11 mouse cellular contexts compared by ENCODE assay signal in the genomic region with DNA sequence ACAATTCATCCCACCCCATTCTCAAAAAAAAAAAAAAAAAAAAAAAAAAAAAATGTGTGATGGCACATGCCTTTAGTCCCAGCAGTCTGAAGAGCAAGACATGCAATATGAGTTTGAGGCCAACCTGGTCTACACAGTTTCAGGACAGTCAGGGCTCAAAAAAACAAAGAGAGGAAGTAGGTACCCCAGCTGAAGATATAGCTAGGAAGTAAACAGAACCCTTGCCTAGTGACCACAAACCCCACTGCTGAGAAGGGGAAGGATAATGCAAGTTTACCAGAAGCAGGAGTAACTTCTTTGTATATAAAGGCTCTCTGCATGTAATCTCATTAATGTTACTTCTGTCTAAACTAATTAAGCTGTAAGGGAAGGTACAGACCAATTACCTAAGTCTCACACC. TPM values are rescaled to one million over a fixed set of nuclear protein-coding genes. Genes with fewer than 3 reads are reported as not detected.
A peak's percentile ranks its signal among the peaks of the same experiment; 100 is the strongest.
DNase-seq lines count a peak whose midpoint lies in the region; TF ChIP-seq lines count a peak whose summit lies in the region.
"Had no signal": no experiment of that assay in that cellular context is flagged by ENCODE, and none has a peak within 500 bp of the region (broad histone marks: within the 10 kb centered on the region; RNA-seq: fewer than 3 reads in every experiment).

No protein-coding gene starts in this region.

- no peaks in the 10 kb centered on the region for H3K36me3 ChIP-seq in spleen, adult 2 months (ENCODE audit: control insufficient read depth, insufficient read depth, low read length)
- H3K36me3 ChIP-seq in MEL (ENCODE audit: control insufficient read depth in 1 of 2, insufficient read depth in 2 of 2, low read length in 2 of 2) = peaks cover 15 to 65% of the 10 kb centered on the region in 2 experiments
- no peaks in the 10 kb centered on the region for H3K36me3 ChIP-seq in splenic B cell, adult 2 months (ENCODE audit: control insufficient read depth, insufficient read depth, low read length, poor library complexity, severe bottlenecking)
- H3K36me3 ChIP-seq: embryonic facial prominence, embryonic 15.5 days had no signal

- no peak overlapping the region for H3K4me3 ChIP-seq in spleen, adult 2 months (ENCODE audit: extremely low read depth, insufficient read depth, insufficient read length)
- no peak overlapping the region for H3K4me3 ChIP-seq in MEL (ENCODE audit: control insufficient read depth in 1 of 2, insufficient read depth in 1 of 2, low read depth in 2 of 2, low read length in 2 of 2)
- H3K4me3 ChIP-seq: embryonic facial prominence, embryonic 15.5 days had no signal

- no peak for TF ChIP-seq CTCF in spleen, adult 2 months (IDR thresholded peaks at IDR 0.05; ENCODE audit: extremely low read depth, insufficient read depth, insufficient read length, insufficient replicate concordance)
- no peak for TF ChIP-seq CTCF in MEL (IDR thresholded peaks at IDR 0.05 in 2 of 3, conservative IDR thresholded peaks at IDR 0.05 in 1 of 3; ENCODE audit: control insufficient read depth in 1 of 3, insufficient read depth in 1 of 3, low read depth in 2 of 3, low read length in 3 of 3, poor library complexity in 1 of 3, severe bottlenecking in 1 of 3)

- TF ChIP-seq RAD21 in MEL (IDR thresholded peaks at IDR 0.05; ENCODE audit: low read depth, low read length) = no peak

- H3K27ac ChIP-seq in spleen, adult 2 months (ENCODE audit: insufficient read depth, low read length) = peak overlapping the region; percentile 72; the same call in 1 of the 2 replicates
- peak overlapping the region; percentile 29; the same call in 1 of the 2 replicates for H3K27ac ChIP-seq in MEL (ENCODE audit: control insufficient read depth, low read depth, low read length)
- H3K27ac ChIP-seq: hindbrain, embryonic 14.5 days had no signal

- H3K9ac ChIP-seq in MEL (ENCODE audit: control insufficient read depth, low read depth, low read length, poor library complexity, severe bottlenecking) = no peak overlapping the region
- H3K9ac ChIP-seq: embryonic facial prominence, embryonic 15.5 days; hindbrain, embryonic 14.5 days had no signal

- peaks cover 96% of the 10 kb centered on the region for H3K79me2 ChIP-seq in MEL (ENCODE audit: control insufficient read depth, insufficient read depth, low read length, poor library complexity)

- peak; percentile 48 to 65 for DNase-seq in spleen, adult 2 months (ENCODE audit: low read depth in 1 of 2, low spot score in 2 of 2)
- no peak for DNase-seq in spleen, postnatal 14 days (ENCODE audit: low spot score in 2 of 2)
- DNase-seq in MEL (ENCODE audit: low read depth, low spot score) = peak; percentile 86
- DNase-seq in induced T-regulatory cell, adult 2 months (ENCODE audit: low read depth) = peak; percentile 87
- peak; percentile 82 for DNase-seq in splenic B cell, adult 2 months (ENCODE audit: low read depth, low spot score)
- DNase-seq in cerebellum, adult 11 months = no peak
- no peak for DNase-seq in kidney, adult 8-10 months
- DNase-seq: cerebellum, postnatal 14 days; kidney, postnatal 25 days had no signal

- TF ChIP-seq POLR2A in spleen, adult 2 months (IDR thresholded peaks at IDR 0.05; ENCODE audit: low read depth, low read length) = no peak
- TF ChIP-seq POLR2A in MEL (IDR thresholded peaks at IDR 0.05; ENCODE audit: control insufficient read depth in 1 of 2, insufficient read depth in 1 of 2, low read depth in 1 of 2, low read length in 2 of 2, poor library complexity in 1 of 2) = no peak

- no peaks in the 10 kb centered on the region for H3K27me3 ChIP-seq in spleen, adult 2 months (ENCODE audit: control insufficient read depth, insufficient read depth, low read length)
- H3K27me3 ChIP-seq in MEL (ENCODE audit: control insufficient read depth in 1 of 2, insufficient read depth in 2 of 2, low read length in 2 of 2) = no peaks in the 10 kb centered on the region
- H3K27me3 ChIP-seq in splenic B cell, adult 2 months (ENCODE audit: control insufficient read depth, insufficient read depth, low read length, poor library complexity, severe bottlenecking) = no peaks in the 10 kb centered on the region
- H3K27me3 ChIP-seq: embryonic facial prominence, embryonic 15.5 days had no signal

- peak; percentile 25 to 52; a peak in 1 of 4 replicates for TF ChIP-seq EP300 in MEL (IDR thresholded peaks at IDR 0.05; ENCODE audit: low read depth in 1 of 2, low read length in 2 of 2)

- no peaks in the 10 kb centered on the region for H3K9me3 ChIP-seq in MEL (replicated peaks; ENCODE audit: insufficient read depth, low read length)
- H3K9me3 ChIP-seq: embryonic facial prominence, embryonic 15.5 days had no signal

- peaks cover 48% of the 10 kb centered on the region for H3K4me1 ChIP-seq in spleen, adult 2 months (ENCODE audit: control insufficient read depth, insufficient read depth, insufficient read length)
- peaks cover 50 to 51% of the 10 kb centered on the region in 2 experiments for H3K4me1 ChIP-seq in MEL (ENCODE audit: control insufficient read depth in 1 of 2, insufficient read depth in 2 of 2, low read length in 2 of 2)

TF ChIP-seq in MEL, 35 proteins besides CTCF, POLR2A, EP300 and RAD21:
- TF ChIP-seq ELF1 (IDR thresholded peaks at IDR 0.05; ENCODE audit: low read depth, low read length) = peak; percentile 50; the same call in 1 of the 2 replicates
- TF ChIP-seq ZKSCAN1 (IDR thresholded peaks at IDR 0.05; ENCODE audit: low read depth, low read length) = no peak
- 0 out of 2 replicates have a peak, but pooled peaks have one; percentile 27 for TF ChIP-seq TBP (IDR thresholded peaks at IDR 0.05; ENCODE audit: low read depth, low read length)
- peak; percentile 96 for TF ChIP-seq SIN3A (IDR thresholded peaks at IDR 0.05; ENCODE audit: low read length)
- TF ChIP-seq ZNF384 (IDR thresholded peaks at IDR 0.05; ENCODE audit: low read depth, low read length) = peak; percentile 82
- no peak for TF ChIP-seq NRF1 (IDR thresholded peaks at IDR 0.05; ENCODE audit: insufficient read depth, low read depth, low read length, poor library complexity, severe bottlenecking)
- no peak for TF ChIP-seq TCF12 (IDR thresholded peaks at IDR 0.05; ENCODE audit: low read depth, low read length)
- TF ChIP-seq ETS1 (IDR thresholded peaks at IDR 0.05; ENCODE audit: low read depth, low read length) = peak; percentile 87
- TF ChIP-seq MXI1 (IDR thresholded peaks at IDR 0.05; ENCODE audit: low read depth, low read length) = peak; percentile 74
TF ChIP-seq in MEL: peak in this region for 6.

RNA-seq across cellular contexts. Expression of a gene that starts 9.3 kb away (rescaled TPM):
- 76.3 and 77.7 TPM in 2 replicates for polyA plus RNA-seq in spleen, adult 2 months (2012; rRNA removed)
- total RNA-seq in MEL (2012; rRNA removed) = 49.2 and 57.8 TPM in 2 replicates
- 100 to 1,000 TPM in 1 of 2 experiments, 10 to 100 TPM in 1; 87.7 to 235 TPM for polyA plus RNA-seq in MEL (2012; ENCODE audit: insufficient read depth in 1 of 2, insufficient read length in 2 of 2, low read depth in 1 of 2, low replicate concordance in 2 of 2, missing spikeins in 1 of 2)

RNA-seq across cellular contexts. Expression of a gene that starts 30.0 kb away (rescaled TPM):
- polyA plus RNA-seq in spleen, adult 2 months (2012; rRNA removed) = 62.6 and 74.1 TPM in 2 replicates
- total RNA-seq in MEL (2012; rRNA removed) = 28.9 and 32.0 TPM in 2 replicates
- polyA plus RNA-seq in MEL (2012; ENCODE audit: insufficient read depth in 1 of 2, insufficient read length in 2 of 2, low read depth in 1 of 2, low replicate concordance in 2 of 2, missing spikeins in 1 of 2) = 10 to 100 TPM in 1 of 2 experiments, not detected in 1; 36.0 TPM

Comparison
In these comparisons a context has a peak if more than half of its experiments do, and no peak if none do; other contexts are left out.
1. DNase-seq: peak in spleen, adult 2 months (2 of 2), MEL (single experiment), induced T-regulatory cell, adult 2 months (single experiment) and splenic B cell, adult 2 months (single experiment); none in spleen, postnatal 14 days (0 of 2), cerebellum, adult 11 months (single experiment) and kidney, adult 8-10 months (0 of 2).